In the genomic region with DNA sequence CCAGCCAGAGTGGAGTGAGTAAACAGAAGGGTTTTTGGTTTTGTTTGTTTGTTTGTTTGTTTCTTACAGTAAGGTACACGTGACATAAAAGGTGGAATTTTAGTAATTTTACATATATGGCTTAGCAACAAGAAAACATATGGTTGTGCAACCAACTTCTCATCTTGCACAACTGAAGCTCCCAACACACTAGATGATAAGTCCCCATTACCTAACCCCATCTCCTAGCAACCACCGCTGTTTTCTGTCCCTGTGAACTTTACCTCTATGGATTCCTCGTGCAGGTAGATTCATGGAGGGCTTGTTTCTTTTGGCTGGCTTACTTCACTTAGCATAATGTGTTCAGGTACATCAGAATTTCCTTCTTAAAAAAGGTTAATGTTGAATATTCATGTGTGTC, we compare ENCODE assay signal across 37 mouse cellular contexts. TPM values are rescaled to one million over a fixed set of nuclear protein-coding genes. Genes with fewer than 3 reads are reported as not detected.
DNase-seq lines count a peak whose midpoint lies in the region; ATAC-seq and TF ChIP-seq lines count a peak whose summit lies in the region.
"Had no signal": no experiment of that assay in that cellular context is flagged by ENCODE, and none has a peak within 500 bp of the region (broad histone marks: within the 10 kb centered on the region; RNA-seq: fewer than 3 reads in every experiment).

No protein-coding gene starts in this region.

- ATAC-seq in liver, postnatal 0 days = peak; percentile 87
- ATAC-seq: forebrain, embryonic 13.5 days; intestine, embryonic 16.5 days had no signal

- H3K9me3 ChIP-seq in liver, postnatal 0 days (ENCODE audit: low read length) = no peaks in the 10 kb centered on the region
- H3K9me3 ChIP-seq: embryonic facial prominence, embryonic 10.5 days; embryonic facial prominence, embryonic 15.5 days; heart, embryonic 12.5 days; hindbrain, embryonic 13.5 days; midbrain, embryonic 12.5 days; neural tube, embryonic 12.5 days had no signal

- H3K4me1 ChIP-seq in liver, adult 2 months (ENCODE audit: control insufficient read depth, insufficient read depth, low read length) = no peaks in the 10 kb centered on the region
- H3K4me1 ChIP-seq in liver, postnatal 0 days (ENCODE audit: insufficient read depth) = peaks cover 16% of the 10 kb centered on the region
- H3K4me1 ChIP-seq: forebrain, embryonic 13.5 days; neural tube, embryonic 12.5 days had no signal

- intact Hi-C loops in gastrocnemius, postnatal 36 days (cut with DNase I) = no loop called here

- no peaks in the 10 kb centered on the region for H3K36me3 ChIP-seq in liver, adult 2 months (ENCODE audit: control insufficient read depth, insufficient read depth, low read length)
- no peaks in the 10 kb centered on the region for H3K36me3 ChIP-seq in liver, postnatal 0 days (replicated peaks; ENCODE audit: insufficient read depth, low read length)
- H3K36me3 ChIP-seq: embryonic facial prominence, embryonic 10.5 days; embryonic facial prominence, embryonic 15.5 days; heart, embryonic 12.5 days; hindbrain, embryonic 13.5 days; midbrain, embryonic 12.5 days; neural tube, embryonic 12.5 days had no signal

- TF ChIP-seq EP300 in liver, postnatal 0 days (IDR thresholded peaks at IDR 0.05; ENCODE audit: low read depth) = peak; percentile 26; the same call in 1 of the 2 replicates

- 14% methylated on average over 3 of the region's 3 CpGs for WGBS in liver, adult 2 months
- 35% methylated on average over 3 of the region's 3 CpGs for WGBS in liver, postnatal 0 days (ENCODE audit: insufficient replicate concordance)

- H3K4me2 ChIP-seq in liver, postnatal 0 days (ENCODE audit: low read depth, low read length) = peak overlapping the region; percentile 27
- H3K4me2 ChIP-seq: embryonic facial prominence, embryonic 15.5 days; forebrain, embryonic 13.5 days; heart, embryonic 12.5 days; hindbrain, embryonic 13.5 days; midbrain, embryonic 12.5 days; neural tube, embryonic 12.5 days had no signal

- no peak overlapping the region for H3K4me3 ChIP-seq in liver, adult 2 months (ENCODE audit: insufficient read depth, low read depth, low read length)
- no peak overlapping the region; the same call in 1 of the 2 replicates for H3K4me3 ChIP-seq in liver, postnatal 0 days (ENCODE audit: low read depth, low read length)
- H3K4me3 ChIP-seq: embryonic facial prominence, embryonic 10.5 days; embryonic facial prominence, embryonic 15.5 days; forebrain, embryonic 13.5 days; heart, adult 2 months; heart, embryonic 12.5 days; hindbrain, embryonic 13.5 days; midbrain, embryonic 12.5 days; myocyte; neural tube, embryonic 12.5 days had no signal

- 0 out of 2 replicates have a peak overlapping the region, but pooled peaks have one; percentile 47 for H3K27ac ChIP-seq in liver, adult 2 months (replicated peaks; ENCODE audit: insufficient read depth, low read depth, low read length)
- H3K27ac ChIP-seq in liver, postnatal 0 days (ENCODE audit: low read depth) = 0 out of 2 replicates have a peak overlapping the region, but pooled peaks have one; percentile 32
- H3K27ac ChIP-seq: embryonic facial prominence, embryonic 10.5 days; embryonic facial prominence, embryonic 15.5 days; forebrain, embryonic 13.5 days; heart, adult 2 months; hindbrain, embryonic 13.5 days; kidney, postnatal 0 days; midbrain, embryonic 12.5 days; neural tube, embryonic 12.5 days had no signal

- no peaks in the 10 kb centered on the region for H3K27me3 ChIP-seq in liver, adult 2 months (ENCODE audit: control insufficient read depth, insufficient read depth, low read length)
- no peaks in the 10 kb centered on the region for H3K27me3 ChIP-seq in liver, postnatal 0 days (ENCODE audit: insufficient read depth, low read length)
- H3K27me3 ChIP-seq: embryonic facial prominence, embryonic 15.5 days; forebrain, embryonic 13.5 days; hindbrain, embryonic 13.5 days; midbrain, embryonic 12.5 days; neural tube, embryonic 12.5 days had no signal

- H3K79me2 ChIP-seq in liver, adult 2 months (ENCODE audit: control insufficient read depth, insufficient read depth, low read length) = no peaks in the 10 kb centered on the region

- TF ChIP-seq POLR2A in liver, adult 2 months (IDR thresholded peaks at IDR 0.05; ENCODE audit: extremely low read depth, insufficient read depth, low read length) = no peak

- peak; percentile 58 for DNase-seq in liver, adult 2 months (ENCODE audit: extremely low read depth, low read depth, low spot score)
- DNase-seq in liver = no peak
- peak; percentile 69 for DNase-seq in lung, postnatal 36 days
- DNase-seq in lung, postnatal 4 days = no peak
- peak; percentile 50 for DNase-seq in liver, postnatal 0 days
- DNase-seq in testis, postnatal 10 days (ENCODE audit: low spot score) = no peak
- DNase-seq in adrenal gland, postnatal 36 days = no peak
- DNase-seq in gastrocnemius, postnatal 36 days = no peak
- DNase-seq: adrenal gland, postnatal 25 days; cerebellum, adult 8-10 months; cerebellum, postnatal 25 days; gastrocnemius, postnatal 25 days; heart, adult 2 months; heart, postnatal 4 days; kidney, adult 8-10 months; kidney, postnatal 4 days; layer of hippocampus, postnatal 36 days; left cerebral cortex, postnatal 4 days; lung, adult 2 months; thymus, adult 18-20 months; thymus, postnatal 25 days had no signal

- no peak for TF ChIP-seq CTCF in liver, adult 2 months (IDR thresholded peaks at IDR 0.05; ENCODE audit: low read depth, low read length)
- TF ChIP-seq CTCF in liver, postnatal 0 days (IDR thresholded peaks at IDR 0.05; ENCODE audit: low read depth) = no peak

- no peak overlapping the region for H3K9ac ChIP-seq in liver, adult 2 months (ENCODE audit: low read depth, low read length)
- H3K9ac ChIP-seq in liver, postnatal 0 days (replicated peaks) = no peak overlapping the region
- H3K9ac ChIP-seq: embryonic facial prominence, embryonic 15.5 days; forebrain, embryonic 13.5 days; heart, embryonic 12.5 days; hindbrain, embryonic 13.5 days; midbrain, embryonic 12.5 days; neural tube, embryonic 12.5 days had no signal

RNA-seq across cellular contexts. Expression of a gene that starts 2.0 kb away (rescaled TPM):
- total RNA-seq in liver, adult 2 months (2014; rRNA removed) = 0.55 and 0.60 TPM in 2 replicates
- polyA plus RNA-seq in liver, adult 2 months (2012; rRNA removed) = 0.14 and 0.44 TPM in 2 replicates
- 0.80 and 0.91 TPM in 2 replicates for polyA plus RNA-seq in liver, postnatal 0 days (2015; fragmentation: Nextera tagmentation; extraction: Ambion mirVana)
- 1 to 10 TPM in 1 of 2 experiments, under 1 TPM in 1; 0.63 to 1.1 TPM for total RNA-seq in adrenal gland, postnatal 36 days (2021)
- total RNA-seq in gastrocnemius, postnatal 36 days (2021) = under 1 TPM in 1 of 2 experiments, not detected in 1; 0.10 TPM
- total RNA-seq: MEL had no signal

RNA-seq across cellular contexts. Expression of a gene that starts 16.8 kb away (rescaled TPM):
- 5.1 and 7.1 TPM in 2 replicates for total RNA-seq in liver, adult 2 months (2014; rRNA removed)
- polyA plus RNA-seq in liver, adult 2 months (2012; rRNA removed) = 8.0 and 9.4 TPM in 2 replicates
- 5.2 and 5.4 TPM in 2 replicates for polyA plus RNA-seq in liver, postnatal 0 days (2015; fragmentation: Nextera tagmentation; extraction: Ambion mirVana)
- 10 to 100 TPM; 17.5 to 24.9 TPM for total RNA-seq in adrenal gland, postnatal 36 days (2021)
- 10 to 100 TPM; 14.8 to 17.1 TPM for total RNA-seq in gastrocnemius, postnatal 36 days (2021)

RNA-seq across cellular contexts. Expression of a gene that starts 32.7 kb away (rescaled TPM):
- not detected in 2 replicates for total RNA-seq in liver, adult 2 months (2014; rRNA removed)
- polyA plus RNA-seq in liver, adult 2 months (2012; rRNA removed) = not detected in 2 replicates
- not detected in 2 replicates for polyA plus RNA-seq in liver, postnatal 0 days (2015; fragmentation: Nextera tagmentation; extraction: Ambion mirVana)
- total RNA-seq in adrenal gland, postnatal 36 days (2021) = not detected
- not detected for total RNA-seq in gastrocnemius, postnatal 36 days (2021)
- total RNA-seq: adrenal gland, postnatal 25 days; gastrocnemius, postnatal 25 days; heart, adult 2 months; heart, postnatal 4 days; layer of hippocampus, postnatal 36 days; left cerebral cortex, postnatal 4 days; MEL; midbrain, postnatal 0 days had no signal
- polyA plus RNA-seq: forebrain, embryonic 13.5 days; heart, adult 2 months; heart, embryonic 12.5 days; heart, postnatal 0 days; hindbrain, embryonic 13.5 days; intestine, embryonic 16.5 days; kidney, postnatal 0 days; limb, embryonic 14.5 days; lung, adult 2 months; midbrain, embryonic 12.5 days; midbrain, postnatal 0 days; myocyte; neural tube, embryonic 12.5 days; small intestine, adult 2 months; stomach, embryonic 16.5 days had no signal

RNA-seq across cellular contexts. Expression of a gene that starts 49.7 kb away (rescaled TPM):
- not detected in 2 replicates for total RNA-seq in liver, adult 2 months (2014; rRNA removed)
- polyA plus RNA-seq in liver, adult 2 months (2012; rRNA removed) = not detected in 2 replicates
- not detected in 2 replicates for polyA plus RNA-seq in liver, postnatal 0 days (2015; fragmentation: Nextera tagmentation; extraction: Ambion mirVana)
- not detected for total RNA-seq in adrenal gland, postnatal 36 days (2021)
- total RNA-seq in gastrocnemius, postnatal 36 days (2021) = not detected
- total RNA-seq: adrenal gland, postnatal 25 days; gastrocnemius, postnatal 25 days; heart, adult 2 months; heart, postnatal 4 days; layer of hippocampus, postnatal 36 days; left cerebral cortex, postnatal 4 days; MEL; midbrain, postnatal 0 days had no signal
- polyA plus RNA-seq: embryonic facial prominence, embryonic 10.5 days; embryonic facial prominence, embryonic 15.5 days; forebrain, embryonic 13.5 days; heart, adult 2 months; heart, embryonic 12.5 days; heart, postnatal 0 days; hindbrain, embryonic 13.5 days; intestine, embryonic 16.5 days; kidney, postnatal 0 days; limb, embryonic 14.5 days; lung, adult 2 months; midbrain, embryonic 12.5 days; midbrain, postnatal 0 days; myocyte; neural tube, embryonic 12.5 days; small intestine, adult 2 months; stomach, embryonic 16.5 days had no signal

Comparison
In these comparisons a context has a peak if more than half of its experiments do, and no peak if none do; other contexts are left out.
1. DNase-seq: peak in liver, adult 2 months (single experiment), lung, postnatal 36 days (single experiment) and liver, postnatal 0 days (single experiment); none in liver (single experiment), lung, postnatal 4 days (0 of 2), testis, postnatal 10 days (single experiment), adrenal gland, postnatal 36 days (0 of 2) and gastrocnemius, postnatal 36 days (0 of 2).